Mouse (Mus musculus): ENCODE measurements around the gene Ankrd1. TPM values are rescaled to one million over a fixed set of nuclear protein-coding genes. Genes with fewer than 3 reads are reported as not detected.

Ankrd1 gene
- polyA plus RNA-seq, 1 experiment from 2014 or later = 18.1 TPM

DNA sequence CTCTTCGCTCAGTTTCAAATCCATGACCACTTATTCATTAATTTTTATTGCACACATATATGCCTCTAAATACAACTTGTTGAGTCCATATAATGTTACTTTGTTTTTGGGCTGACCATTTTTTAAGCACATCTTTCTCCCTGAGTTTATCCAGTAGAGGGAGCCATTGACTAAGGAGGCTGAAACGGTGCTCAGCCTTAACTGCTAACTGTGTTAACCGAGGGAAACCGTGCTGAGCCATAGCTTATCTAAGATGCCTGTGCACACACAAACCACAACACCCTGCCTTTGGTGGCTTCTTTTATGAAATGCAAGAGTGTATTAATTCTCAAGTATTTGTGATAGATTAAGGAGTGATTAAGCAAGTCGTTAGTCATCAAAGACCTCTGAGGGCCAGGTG, 29.1 kb downstream of the Ankrd1 start:
- 42% methylated on average over 5 of the region's 5 CpGs for WGBS
- Histone ChIP-seq H3K27me3 (ENCODE audit: control insufficient read depth, insufficient read depth, low read depth, low read length) (no peaks in the 10 kb centered on the region), H3K36me3 (ENCODE audit: control insufficient read depth, insufficient read depth, low read length) (peaks cover 19% of the 10 kb centered on the region), H3K9ac (ENCODE audit: low read length) (no peak overlapping the region), H3K4me1 (replicated peaks; ENCODE audit: control insufficient read depth, insufficient read depth, low read length) (no peaks in the 10 kb centered on the region), H3K4me2 (ENCODE audit: low read depth, low read length) (no peak overlapping the region), H3K4me3 (ENCODE audit: low read length) (no peak overlapping the region), H3K27ac (ENCODE audit: low read length) (no peak overlapping the region), H3K9me3 (ENCODE audit: control insufficient read depth, low read length) (no peaks in the 10 kb centered on the region)
- no peak; the same call in 1 of the 2 replicates for ATAC-seq (ENCODE audit: low read depth)

DNA sequence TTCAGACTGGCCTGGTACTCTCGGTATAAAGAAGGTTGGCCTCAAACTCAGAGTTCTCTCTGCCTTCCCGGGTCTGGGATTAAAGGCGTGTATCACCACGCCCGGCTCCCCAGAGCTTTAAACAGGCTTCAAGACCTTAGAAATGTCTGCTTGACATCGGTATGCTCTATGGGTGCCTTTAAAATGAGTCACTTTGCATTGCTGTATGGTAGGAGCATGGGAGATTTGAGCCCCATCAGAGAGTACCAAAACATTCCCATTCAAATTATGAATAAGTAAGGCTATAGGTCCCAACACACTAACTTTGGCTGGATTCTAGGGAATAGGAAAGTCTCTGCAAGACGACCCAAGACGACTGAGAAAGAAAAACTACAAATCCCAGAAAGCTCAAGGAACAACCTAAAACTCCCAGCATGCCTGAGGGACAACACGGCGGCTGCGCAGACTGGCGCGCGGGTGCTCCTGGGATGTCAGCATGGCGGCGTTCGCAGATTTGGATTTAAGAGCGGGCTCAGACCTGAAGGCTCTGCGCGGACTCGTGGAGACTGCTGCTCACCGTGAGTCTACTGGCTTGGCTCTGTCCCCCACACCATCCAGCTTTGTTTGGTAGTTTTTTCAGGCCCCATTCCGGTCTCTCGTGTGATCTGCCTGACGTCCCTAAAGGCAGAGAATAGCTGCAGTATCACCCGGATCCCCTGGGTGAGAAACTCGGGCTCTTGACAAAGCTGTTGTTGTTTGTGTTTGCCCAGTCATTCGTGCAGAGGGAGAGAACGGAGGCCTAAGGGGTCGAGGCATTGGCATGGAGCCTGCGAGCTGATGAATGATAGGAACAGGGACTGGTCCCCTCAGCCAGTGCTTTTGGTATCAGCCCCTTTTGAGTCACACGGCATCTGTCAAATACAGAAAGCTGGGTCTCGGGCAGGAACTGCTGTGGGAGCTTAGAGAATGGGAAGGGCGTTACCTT, 36.4 kb downstream of the Ankrd1 start, which contains the start of gene Rpp30:
Gene Rpp30, plus strand, starts transcription at position 455 of the 964 bp plus-strand sequence.
- Histone ChIP-seq H3K4me3 (ENCODE audit: low read length) (peak within 1 kb of the TSS; percentile 96), H3K27me3 (ENCODE audit: control insufficient read depth, insufficient read depth, low read depth, low read length) (no peaks in the 10 kb centered on the region), H3K4me2 (ENCODE audit: low read depth, low read length) (peak within 1 kb of the TSS; percentile 87), H3K9me3 (ENCODE audit: control insufficient read depth, low read length) (no peaks in the 10 kb centered on the region), H3K36me3 (ENCODE audit: control insufficient read depth, insufficient read depth, low read length) (peaks cover 7% of the 10 kb centered on the region), H3K9ac (ENCODE audit: low read length) (peak within 1 kb of the TSS; percentile 92), H3K4me1 (replicated peaks; ENCODE audit: control insufficient read depth, insufficient read depth, low read length) (peaks cover 7% of the 10 kb centered on the region), H3K27ac (ENCODE audit: low read length) (peak within 1 kb of the TSS; percentile 62)
- WGBS = 2% methylated on average over 34 of the region's 34 CpGs
- ATAC-seq (ENCODE audit: low read depth) = peak; percentile 96

DNA sequence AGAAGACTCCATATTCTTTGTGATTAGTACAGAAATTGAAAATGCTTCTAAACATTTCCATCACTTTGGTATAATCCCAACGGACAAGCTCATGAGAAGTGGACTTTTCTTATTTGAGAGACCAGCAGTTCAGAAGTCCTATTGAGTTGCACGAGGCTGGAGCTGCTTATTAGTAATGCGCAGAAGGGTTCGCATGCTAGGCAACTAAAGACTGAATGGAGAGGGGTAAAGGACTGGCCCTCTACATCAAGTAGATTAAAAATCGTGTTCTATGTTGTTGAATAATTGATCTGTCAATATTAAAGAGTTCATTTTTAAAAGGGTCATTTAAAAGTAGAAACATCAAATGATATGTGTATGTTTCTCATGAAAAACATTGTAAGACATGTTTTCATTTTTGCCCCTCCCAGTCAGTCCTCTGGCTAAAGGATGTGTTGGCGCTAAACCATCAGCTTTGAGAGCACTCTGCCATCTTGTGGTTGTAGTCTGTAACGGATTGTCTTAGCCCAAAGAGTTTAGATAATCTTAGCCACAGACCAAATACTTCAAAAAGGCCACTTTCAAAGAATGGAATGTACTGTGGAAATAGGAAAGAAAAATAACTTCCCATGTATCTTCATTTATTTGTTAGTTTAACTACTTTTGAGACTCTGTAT, 37.2 kb downstream of the Ankrd1 start:
- ATAC-seq (ENCODE audit: low read depth) = peak; percentile 81
- Histone ChIP-seq H3K36me3 (ENCODE audit: control insufficient read depth, insufficient read depth, low read length) (no peaks in the 10 kb centered on the region), H3K27me3 (ENCODE audit: control insufficient read depth, insufficient read depth, low read depth, low read length) (no peaks in the 10 kb centered on the region), H3K4me2 (ENCODE audit: low read depth, low read length) (peak overlapping the region; percentile 68), H3K9ac (ENCODE audit: low read length) (peak overlapping the region; percentile 92), H3K4me1 (replicated peaks; ENCODE audit: control insufficient read depth, insufficient read depth, low read length) (peaks cover 7% of the 10 kb centered on the region), H3K4me3 (ENCODE audit: low read length) (peak overlapping the region; percentile 96), H3K9me3 (ENCODE audit: control insufficient read depth, low read length) (no peaks in the 10 kb centered on the region), H3K27ac (ENCODE audit: low read length) (peak overlapping the region; percentile 62)
- WGBS = 49% methylated on average over 7 of the region's 7 CpGs

DNA sequence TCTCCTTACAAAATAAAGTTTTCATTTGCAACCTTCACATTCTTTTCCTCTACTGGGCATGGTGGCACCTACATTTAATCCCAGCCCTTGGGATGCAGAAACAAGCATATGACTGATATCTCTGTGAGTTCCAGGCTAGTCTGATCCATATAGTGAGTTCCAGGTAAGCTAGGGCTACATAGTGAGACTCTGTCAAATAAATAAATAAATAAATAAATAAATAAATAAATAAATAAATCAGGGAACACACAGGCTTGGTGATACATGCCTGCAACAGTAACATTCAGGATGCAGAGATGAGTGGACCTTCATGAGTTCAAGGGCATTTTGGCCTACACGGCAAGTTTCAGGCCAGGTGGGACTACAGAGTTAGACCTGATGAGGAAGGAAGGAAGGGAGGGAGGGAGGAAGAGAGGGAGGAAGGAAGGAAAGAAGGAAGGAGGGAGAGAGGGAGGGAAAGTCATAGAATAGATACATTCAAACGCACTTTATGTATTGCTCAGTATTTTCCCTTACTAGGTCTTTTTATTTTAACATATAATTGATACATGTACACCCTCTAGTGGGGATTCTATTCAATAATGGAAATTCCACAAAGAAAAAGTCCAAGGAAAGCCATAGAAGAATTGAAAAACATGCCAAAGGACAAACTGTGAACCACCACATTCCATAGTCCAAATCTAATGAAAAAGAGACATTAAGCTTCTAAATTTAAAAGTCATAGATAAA, 56.9 kb downstream of the Ankrd1 start:
- no peak for ATAC-seq (ENCODE audit: low read depth)
- H3K27ac ChIP-seq (ENCODE audit: low read length) = no peak overlapping the region
- WGBS = 69% methylated on average over 2 of the region's 2 CpGs
- H3K4me2 ChIP-seq (ENCODE audit: low read depth, low read length) = no peak overlapping the region
- no peak overlapping the region for H3K9ac ChIP-seq (ENCODE audit: low read length)
- peaks cover 13% of the 10 kb centered on the region for H3K27me3 ChIP-seq (ENCODE audit: control insufficient read depth, insufficient read depth, low read depth, low read length)
- no peak overlapping the region for H3K4me3 ChIP-seq (ENCODE audit: low read length)
- H3K9me3 ChIP-seq (ENCODE audit: control insufficient read depth, low read length) = no peaks in the 10 kb centered on the region
- no peaks in the 10 kb centered on the region for H3K36me3 ChIP-seq (ENCODE audit: control insufficient read depth, insufficient read depth, low read length)
- H3K4me1 ChIP-seq (replicated peaks; ENCODE audit: control insufficient read depth, insufficient read depth, low read length) = no peaks in the 10 kb centered on the region

Other genes starting within 250 kb of the Ankrd1 start
- 0.06 and 0.20 TPM in 2 replicates for gene Htr7, start 62.6 kb downstream of the Ankrd1 start, polyA plus RNA-seq (2015; fragmentation: Nextera tagmentation; extraction: Ambion mirVana)
- gene Rpp30, start 36.4 kb downstream of the Ankrd1 start, polyA plus RNA-seq (2015; fragmentation: Nextera tagmentation; extraction: Ambion mirVana) = 76.2 and 77.4 TPM in 2 replicates
- 15.4 and 17.8 TPM in 2 replicates for gene Pcgf5, start 228.2 kb upstream of the Ankrd1 start, polyA plus RNA-seq (2015; fragmentation: Nextera tagmentation; extraction: Ambion mirVana)